Mouse (Mus musculus) heart, embryonic 15.5 days (tissue): ENCODE measurements around the gene Nbea. TPM values are rescaled to one million over a fixed set of nuclear protein-coding genes. Genes with fewer than 3 reads are reported as not detected.
"Not testable (repeated sequence)": the region's sequence is repeated elsewhere in the genome, so short reads cannot be mapped to it uniquely, and the experiment has no call there.

ENCODE experiments used
- ATAC-seq: fragments of 200-750 bp; cut with Nextera tagmentation; replicated peaks from 2 replicates; pipeline ENCODE4 v1.8.0; 2017; ENCODE audit warnings: low read depth, moderate TSS enrichment; ENCODE audit not compliant: insufficient number of reproducible peaks, insufficient read depth, low FRiP score
- H3K27ac ChIP-seq: fragments of 300-500 bp; sonication (generic); 2 replicates; pipeline ENCODE4 v1.5.1; 2015; ENCODE audit warnings: mild to moderate bottlenecking, inconsistent platforms
- H3K27me3 ChIP-seq: fragments of 300-500 bp; sonication (generic); 2 replicates; pipeline ENCODE4 v1.6.1; 2015; ENCODE audit warnings: inconsistent platforms
- H3K36me3 ChIP-seq: fragments of 300-500 bp; sonication (generic); 2 replicates; pipeline ENCODE4 v1.6.1; 2015; ENCODE audit warnings: mild to moderate bottlenecking, inconsistent platforms
- H3K4me1 ChIP-seq: fragments of 300-500 bp; sonication (generic); replicated peaks from 2 replicates; pipeline ENCODE4 v1.6.1; 2015; ENCODE audit warnings: inconsistent platforms
- H3K4me2 ChIP-seq: fragments of 300-500 bp; sonication (generic); 2 replicates; pipeline ENCODE4 v1.6.1; 2015; ENCODE audit warnings: inconsistent platforms, mild to moderate bottlenecking, moderate library complexity
- H3K4me3 ChIP-seq: fragments of 300-500 bp; sonication (generic); 2 replicates; pipeline ENCODE4 v1.5.1; 2015; ENCODE audit warnings: mild to moderate bottlenecking, inconsistent platforms
- H3K9ac ChIP-seq: fragments of 300-500 bp; sonication (generic); 2 replicates; pipeline ENCODE4 v1.6.1; 2015; ENCODE audit warnings: mild to moderate bottlenecking, inconsistent platforms
- H3K9me3 ChIP-seq: fragments of 300-500 bp; sonication (generic); replicated peaks from 2 replicates; pipeline ENCODE4 v1.6.1; 2016; ENCODE audit warnings: inconsistent platforms
- WGBS: fragments of 180-500 bp; shearing (Covaris S2); methylation state at CpG from one replicate; pipeline ENCODE4 v1.1.7; 2015; ENCODE audit warnings: mixed read lengths; 5-methylcytosine and 5-hydroxymethylcytosine counted together
- polyA plus RNA-seq: library from polyadenylated mRNA; unstranded; fragments of >200 nt; fragmentation: Nextera tagmentation; extraction: Ambion mirVana; gene quantifications from 2 replicates; pipeline ENCODE4 v1.2.1, GENCODE M21; 2015

Nbea gene
- polyA plus RNA-seq, 1 experiment from 2014 or later, result 6.7 TPM

- 72% methylated on average over 5 of the region's 5 CpGs for WGBS
- H3K9ac ChIP-seq, result no peak overlapping the region
- no peak overlapping the region for H3K4me3 ChIP-seq
- no peaks in the 10 kb centered on the region for H3K27me3 ChIP-seq
- H3K27ac ChIP-seq, result no peak overlapping the region
- H3K4me2 ChIP-seq, result no peak overlapping the region
- H3K4me1 ChIP-seq, result no peaks in the 10 kb centered on the region
- no peaks in the 10 kb centered on the region for H3K9me3 ChIP-seq
- no peaks in the 10 kb centered on the region for H3K36me3 ChIP-seq
- ATAC-seq, result no peak
Measured at GRCm38 (mm10) chr3:55649541-55649940, 534.0 kb downstream of the Nbea start.

- Histone ChIP-seq H3K27ac (no peak overlapping the region), H3K27me3 (no peaks in the 10 kb centered on the region), H3K9ac (no peak overlapping the region), H3K9me3 (no peaks in the 10 kb centered on the region), H3K4me3 (no peak overlapping the region), H3K4me2 (no peak overlapping the region), H3K36me3 (no peaks in the 10 kb centered on the region; the same call in 1 of the 2 replicates), H3K4me1 (no peaks in the 10 kb centered on the region)
- ATAC-seq, result no peak
- 70% methylated on average over 4 of the region's 4 CpGs for WGBS
Measured at GRCm38 (mm10) chr3:55648299-55648698, 535.2 kb downstream of the Nbea start.

- H3K9me3 ChIP-seq, result no peaks in the 10 kb centered on the region
- WGBS, result 75% methylated on average over 6 of the region's 6 CpGs
Measured at GRCm38 (mm10) chr3:55647176-55647575, 536.3 kb downstream of the Nbea start.

GRCm38 (mm10) chr3:55646437-55646836, 537.1 kb downstream of the Nbea start:
- no peak for ATAC-seq
- H3K9me3 ChIP-seq, result no peaks in the 10 kb centered on the region
- H3K4me2 ChIP-seq, result no peak overlapping the region
- no peak overlapping the region for H3K4me3 ChIP-seq
- H3K27me3 ChIP-seq, result no peaks in the 10 kb centered on the region
- WGBS, result 85% methylated on average over 3 of the region's 3 CpGs
- no peak overlapping the region for H3K9ac ChIP-seq
- no peaks in the 10 kb centered on the region for H3K4me1 ChIP-seq
- no peaks in the 10 kb centered on the region; the same call in 1 of the 2 replicates for H3K36me3 ChIP-seq
- no peak overlapping the region for H3K27ac ChIP-seq

More at GRCm38 (mm10) chr3:55647176-55647575, 536.3 kb downstream of the Nbea start:
- ATAC-seq, result no peak
- no peaks in the 10 kb centered on the region for H3K27me3 ChIP-seq
- H3K4me1 ChIP-seq, result no peaks in the 10 kb centered on the region
- no peak overlapping the region for H3K9ac ChIP-seq
- H3K4me2 ChIP-seq, result no peak overlapping the region
- H3K4me3 ChIP-seq, result no peak overlapping the region
- H3K27ac ChIP-seq, result no peak overlapping the region
- no peaks in the 10 kb centered on the region; the same call in 1 of the 2 replicates for H3K36me3 ChIP-seq

- H3K27ac ChIP-seq, result no peak overlapping the region
- H3K9ac ChIP-seq, result no peak overlapping the region
- no peaks in the 10 kb centered on the region for H3K4me1 ChIP-seq
- no peaks in the 10 kb centered on the region; the same call in 1 of the 2 replicates for H3K36me3 ChIP-seq
- no peak overlapping the region for H3K4me3 ChIP-seq
- ATAC-seq, result no peak
- no peaks in the 10 kb centered on the region for H3K9me3 ChIP-seq
- H3K27me3 ChIP-seq, result no peaks in the 10 kb centered on the region
- WGBS, result 72% methylated on average over 11 of the region's 11 CpGs
- H3K4me2 ChIP-seq, result no peak overlapping the region
Measured at GRCm38 (mm10) chr3:55644035-55644618, 539.4 kb downstream of the Nbea start.

GRCm38 (mm10) chr3:55637660-55638059, 545.8 kb downstream of the Nbea start:
- Histone ChIP-seq H3K4me3 (no peak overlapping the region), H3K9ac (no peak overlapping the region), H3K36me3 (no peaks in the 10 kb centered on the region; the same call in 1 of the 2 replicates), H3K4me1 (no peaks in the 10 kb centered on the region), H3K4me2 (no peak overlapping the region), H3K9me3 (no peaks in the 10 kb centered on the region), H3K27ac (no peak overlapping the region), H3K27me3 (no peaks in the 10 kb centered on the region)
- ATAC-seq, result no peak
- 87% methylated on average over 7 of the region's 7 CpGs for WGBS

- Histone ChIP-seq H3K9ac (no peak overlapping the region), H3K4me2 (no peak overlapping the region), H3K36me3 (no peaks in the 10 kb centered on the region), H3K27me3 (no peaks in the 10 kb centered on the region), H3K4me1 (no peaks in the 10 kb centered on the region), H3K27ac (no peak overlapping the region), H3K4me3 (no peak overlapping the region), H3K9me3 (no peaks in the 10 kb centered on the region)
- 48% methylated on average over 8 of the region's 8 CpGs for WGBS
- no peak for ATAC-seq
Measured at GRCm38 (mm10) chr3:55635542-55636172, 547.8 kb downstream of the Nbea start.

- peaks cover 21% of the 10 kb centered on the region for H3K36me3 ChIP-seq
- WGBS, result 66% methylated on average over 4 of the region's 4 CpGs
- H3K9me3 ChIP-seq, result no peaks in the 10 kb centered on the region
- no peak overlapping the region for H3K27ac ChIP-seq
- H3K27me3 ChIP-seq, result no peaks in the 10 kb centered on the region
- no peak overlapping the region for H3K4me2 ChIP-seq
- no peak for ATAC-seq
- H3K4me1 ChIP-seq, result no peaks in the 10 kb centered on the region
- H3K4me3 ChIP-seq, result no peak overlapping the region
- H3K9ac ChIP-seq, result no peak overlapping the region
Measured at GRCm38 (mm10) chr3:55627054-55627453, 556.4 kb downstream of the Nbea start.

GRCm38 (mm10) chr3:55621958-55622357, 561.5 kb downstream of the Nbea start:
- not testable (repeated sequence) for H3K4me1 ChIP-seq, H3K9me3 ChIP-seq, ATAC-seq, H3K27ac ChIP-seq, H3K27me3 ChIP-seq, H3K36me3 ChIP-seq, H3K9ac ChIP-seq, H3K4me2 ChIP-seq, H3K4me3 ChIP-seq
- 90% methylated on average over 3 of the region's 3 CpGs for WGBS

- no peak overlapping the region for H3K4me3 ChIP-seq
- WGBS, result 81% methylated on average over 3 of the region's 3 CpGs
- H3K36me3 ChIP-seq, result no peaks in the 10 kb centered on the region
- no peak overlapping the region for H3K9ac ChIP-seq
- no peaks in the 10 kb centered on the region for H3K4me1 ChIP-seq
- no peaks in the 10 kb centered on the region for H3K9me3 ChIP-seq
- H3K27me3 ChIP-seq, result no peaks in the 10 kb centered on the region
- ATAC-seq, result no peak
- no peak overlapping the region for H3K27ac ChIP-seq
- no peak overlapping the region for H3K4me2 ChIP-seq
Measured at GRCm38 (mm10) chr3:55618396-55618795, 565.1 kb downstream of the Nbea start.

GRCm38 (mm10) chr3:55612459-55613115, 570.9 kb downstream of the Nbea start:
- no peaks in the 10 kb centered on the region for H3K4me1 ChIP-seq
- 61% methylated on average over 5 of the region's 5 CpGs for WGBS
- no peak overlapping the region for H3K27ac ChIP-seq
- H3K9me3 ChIP-seq, result no peaks in the 10 kb centered on the region
- no peaks in the 10 kb centered on the region for H3K27me3 ChIP-seq
- H3K4me3 ChIP-seq, result no peak overlapping the region
- H3K9ac ChIP-seq, result no peak overlapping the region
- ATAC-seq, result no peak
- H3K4me2 ChIP-seq, result no peak overlapping the region
- H3K36me3 ChIP-seq, result no peaks in the 10 kb centered on the region
